Mouse (Mus musculus) midbrain, embryonic 12.5 days (tissue): ENCODE measurements around the gene Tcl1. TPM values are rescaled to one million over a fixed set of nuclear protein-coding genes. Genes with fewer than 3 reads are reported as not detected.
"Not testable (repeated sequence)": the region's sequence is repeated elsewhere in the genome, so short reads cannot be mapped to it uniquely, and the experiment has no call there.

Source experiments
- ATAC-seq: fragments of 200-750 bp; cut with Nextera tagmentation; 2 replicates; pipeline ENCODE4 v1.8.0; 2017; ENCODE audit warnings: low read depth, moderate TSS enrichment, moderate library complexity; ENCODE audit not compliant: low FRiP score
- H3K27ac ChIP-seq: fragments of 300-500 bp; sonication (generic); replicated peaks from 2 replicates; pipeline ENCODE4 v1.5.1; 2016; ENCODE audit warnings: mild to moderate bottlenecking
- H3K27me3 ChIP-seq: fragments of 300-500 bp; sonication (generic); 2 replicates; pipeline ENCODE4 v1.6.1; 2016; ENCODE audit warnings: mild to moderate bottlenecking
- H3K36me3 ChIP-seq: fragments of 300-500 bp; sonication (generic); 2 replicates; pipeline ENCODE4 v1.6.1; 2016
- H3K4me1 ChIP-seq: fragments of 300-500 bp; sonication (generic); 2 replicates; pipeline ENCODE4 v1.6.1; 2016
- H3K4me2 ChIP-seq: fragments of 300-500 bp; sonication (generic); replicated peaks from 2 replicates; pipeline ENCODE4 v1.6.1; 2016; ENCODE audit warnings: mild to moderate bottlenecking, moderate library complexity
- H3K4me3 ChIP-seq: fragments of 300-500 bp; sonication (generic); 2 replicates; pipeline ENCODE4 v1.5.1; 2016; ENCODE audit warnings: mild to moderate bottlenecking
- H3K9ac ChIP-seq: fragments of 300-500 bp; sonication (generic); replicated peaks from 2 replicates; pipeline ENCODE4 v1.6.1; 2016; ENCODE audit warnings: mild to moderate bottlenecking, moderate library complexity
- H3K9me3 ChIP-seq: fragments of 300-500 bp; sonication (generic); 2 replicates; pipeline ENCODE4 v1.6.1; 2016; ENCODE audit warnings: mild to moderate bottlenecking
- WGBS: fragments of 180-500 bp; shearing (Covaris S2); methylation state at CpG from one replicate; pipeline ENCODE4 v1.1.7; 2016; 5-methylcytosine and 5-hydroxymethylcytosine counted together
- polyA plus RNA-seq: library from polyadenylated mRNA; unstranded; fragments of >200 nt; fragmentation: Nextera tagmentation; extraction: Ambion mirVana; gene quantifications from 2 replicates; pipeline ENCODE4 v1.2.1, GENCODE M21; 2016

The Tcl1 gene
- polyA plus RNA-seq, 1 experiment from 2014 or later: not detected

GRCm38 (mm10) chr12:105174318-105174717, 48.3 kb downstream of the Tcl1 start:
- not testable (repeated sequence) for H3K27ac ChIP-seq, H3K4me2 ChIP-seq, H3K4me3 ChIP-seq, H3K36me3 ChIP-seq, ATAC-seq, H3K27me3 ChIP-seq, H3K9ac ChIP-seq, H3K4me1 ChIP-seq, H3K9me3 ChIP-seq
- WGBS: 38% methylated on average over 2 of the region's 2 CpGs

DNA sequence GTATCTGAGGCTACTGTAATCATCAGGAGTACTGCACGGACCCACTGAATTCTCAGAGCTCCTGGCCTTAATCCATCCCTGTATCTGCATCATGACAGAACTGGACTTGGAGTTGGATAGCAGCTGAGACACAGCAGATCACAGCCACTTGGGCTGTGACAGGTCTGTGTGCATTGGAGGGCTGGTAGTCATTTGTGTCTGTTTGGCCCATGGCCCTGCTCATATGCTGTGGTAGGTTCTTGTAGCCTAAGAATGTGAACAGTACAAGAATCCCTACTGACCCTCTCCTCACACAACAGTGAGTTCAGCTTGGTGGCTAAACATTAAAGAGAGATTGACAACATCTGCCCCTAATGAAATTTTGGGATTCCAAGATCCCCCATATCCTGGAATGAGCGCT, 49.2 kb downstream of the Tcl1 start:
- WGBS: 95% methylated on average over 2 of the region's 2 CpGs
- H3K27me3 ChIP-seq: no peaks in the 10 kb centered on the region
- H3K4me1 ChIP-seq: no peaks in the 10 kb centered on the region
- no peaks in the 10 kb centered on the region for H3K9me3 ChIP-seq
- H3K4me2 ChIP-seq: no peak overlapping the region
- no peak overlapping the region for H3K27ac ChIP-seq
- H3K4me3 ChIP-seq: no peak overlapping the region
- H3K36me3 ChIP-seq: no peaks in the 10 kb centered on the region
- ATAC-seq: no peak
- no peak overlapping the region for H3K9ac ChIP-seq

Other genes starting within 250 kb of the Tcl1 start
- gene Syne3, start 213.0 kb downstream of the Tcl1 start, polyA plus RNA-seq: 0.14 and 0.18 TPM in 2 replicates
- 161 and 165 TPM in 2 replicates for gene Glrx5, start 190.1 kb downstream of the Tcl1 start, polyA plus RNA-seq
- not detected in 2 replicates for gene Tcl1b2, start 76.8 kb downstream of the Tcl1 start, polyA plus RNA-seq
- gene Tcl1b1, start 63.1 kb downstream of the Tcl1 start, polyA plus RNA-seq: not detected in 2 replicates
- gene Tcl1b5, start 46.4 kb downstream of the Tcl1 start, polyA plus RNA-seq: not detected in 2 replicates
- not detected in 2 replicates for gene Tcl1b3, start 31.8 kb downstream of the Tcl1 start, polyA plus RNA-seq
- gene Tcl1b4, start 20.8 kb downstream of the Tcl1 start, polyA plus RNA-seq: not detected in 2 replicates
- gene Tunar, start 111.1 kb upstream of the Tcl1 start, polyA plus RNA-seq: 1.9 and 2.2 TPM in 2 replicates
- gene D430019H16Rik, start 231.1 kb upstream of the Tcl1 start, polyA plus RNA-seq: 7.0 TPM in 2 replicates